Mouse (Mus musculus): ENCODE results near the gene Gab1. TPM values are rescaled to one million over a fixed set of nuclear protein-coding genes. Genes with fewer than 3 reads are reported as not detected.
A peak's percentile ranks its signal among the peaks of the same experiment; 100 is the strongest.

The Gab1 gene
- polyA plus RNA-seq, 1 experiment from 2014 or later: 7.2 TPM

DNA sequence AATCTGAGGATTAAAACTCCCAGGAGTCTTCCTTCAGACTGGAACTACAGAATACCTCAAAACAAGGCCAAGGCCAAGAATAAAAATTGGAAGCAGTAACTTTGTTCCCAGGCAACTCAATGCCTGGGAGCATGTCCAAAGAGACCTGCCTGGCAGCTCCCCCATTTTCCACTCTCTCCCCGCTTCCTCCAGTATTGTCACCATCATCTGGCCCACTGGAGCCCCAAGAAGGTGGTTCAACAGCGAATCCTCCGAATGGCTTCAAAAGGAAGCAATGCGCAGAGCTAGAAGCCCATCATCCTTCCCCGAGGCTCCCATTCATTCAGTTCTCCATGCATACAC is 142.3 kb downstream of the Gab1 start:
- WGBS (ENCODE audit: insufficient replicate concordance): under 1% methylated on average over 5 of the region's 5 CpGs
- Histone ChIP-seq H3K27me3 (ENCODE audit: control insufficient read depth, insufficient read depth, low read depth, low read length) (no peaks in the 10 kb centered on the region), H3K4me3 (ENCODE audit: low read depth, low read length) (peak overlapping the region; percentile 94), H3K9ac (ENCODE audit: low read depth, low read length) (peak overlapping the region; percentile 95), H3K27ac (ENCODE audit: low read length) (peak overlapping the region; percentile 99), H3K4me1 (ENCODE audit: control insufficient read depth, low read depth, low read length) (peaks cover 5% of the 10 kb centered on the region; the same call in 1 of the 2 replicates), H3K9me3 (replicated peaks; ENCODE audit: control insufficient read depth, low read length) (no peaks in the 10 kb centered on the region), H3K4me2 (ENCODE audit: low read depth, low read length) (peak overlapping the region; percentile 95), H3K36me3 (ENCODE audit: control insufficient read depth, insufficient read depth) (peaks cover 16% of the 10 kb centered on the region)
- no peak for ATAC-seq (ENCODE audit: low read depth)

GRCm38 (mm10) chr8:80732326-80732725 is 148.0 kb downstream of the Gab1 start:
- Histone ChIP-seq H3K9me3 (replicated peaks; ENCODE audit: control insufficient read depth, low read length) (no peaks in the 10 kb centered on the region), H3K9ac (ENCODE audit: low read depth, low read length) (no peak overlapping the region), H3K4me3 (ENCODE audit: low read depth, low read length) (no peak overlapping the region), H3K27me3 (ENCODE audit: control insufficient read depth, insufficient read depth, low read depth, low read length) (no peaks in the 10 kb centered on the region), H3K4me1 (ENCODE audit: control insufficient read depth, low read depth, low read length) (no peaks in the 10 kb centered on the region), H3K36me3 (ENCODE audit: control insufficient read depth, insufficient read depth) (peaks cover 44% of the 10 kb centered on the region), H3K27ac (ENCODE audit: low read length) (no peak overlapping the region), H3K4me2 (ENCODE audit: low read depth, low read length) (no peak overlapping the region)
- ATAC-seq (ENCODE audit: low read depth): no peak

DNA sequence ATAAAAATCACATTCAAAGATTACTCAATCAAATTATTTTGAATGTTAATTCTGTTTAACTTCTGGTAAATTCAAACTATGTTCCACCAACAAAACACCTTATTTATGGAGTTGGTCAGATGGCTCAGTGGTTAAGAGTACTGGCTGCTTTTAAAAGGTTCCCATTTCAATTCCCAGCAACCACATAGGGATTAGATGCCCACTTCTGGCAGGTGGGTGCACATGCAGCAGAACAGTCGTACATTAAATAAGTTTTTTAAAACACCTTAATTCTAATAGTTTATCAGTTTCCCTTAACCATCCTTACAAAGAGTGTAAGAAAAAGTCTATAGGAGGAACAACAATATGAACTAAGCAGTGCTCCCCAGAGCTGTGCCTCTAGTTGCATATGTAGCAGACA is 165.9 kb downstream of the Gab1 start:
- Histone ChIP-seq H3K36me3 (ENCODE audit: control insufficient read depth, insufficient read depth) (peaks cover 46% of the 10 kb centered on the region), H3K4me1 (ENCODE audit: control insufficient read depth, low read depth, low read length) (no peaks in the 10 kb centered on the region), H3K4me3 (ENCODE audit: low read depth, low read length) (no peak overlapping the region), H3K27me3 (ENCODE audit: control insufficient read depth, insufficient read depth, low read depth, low read length) (no peaks in the 10 kb centered on the region), H3K4me2 (ENCODE audit: low read depth, low read length) (no peak overlapping the region), H3K27ac (ENCODE audit: low read length) (no peak overlapping the region), H3K9ac (ENCODE audit: low read depth, low read length) (no peak overlapping the region), H3K9me3 (replicated peaks; ENCODE audit: control insufficient read depth, low read length) (no peaks in the 10 kb centered on the region)
- 76% methylated on average over 1 of the region's 1 CpGs for WGBS (ENCODE audit: insufficient replicate concordance)
- no peak for ATAC-seq (ENCODE audit: low read depth)

Other genes starting within 250 kb of the Gab1 start
- 31.4 and 31.7 TPM in 2 replicates for gene Smarca5, start 141.0 kb downstream of the Gab1 start, polyA plus RNA-seq (2015; fragmentation: Nextera tagmentation; extraction: Ambion mirVana)
- gene Usp38, start 134.4 kb upstream of the Gab1 start, polyA plus RNA-seq (2015; fragmentation: Nextera tagmentation; extraction: Ambion mirVana): 8.5 and 8.8 TPM in 2 replicates